Mouse (Mus musculus): ENCODE data around the gene Ccdc110. TPM values are rescaled to one million over a fixed set of nuclear protein-coding genes. Genes with fewer than 3 reads are reported as not detected.

The Ccdc110 gene
- total and polyA plus RNA-seq, 3 experiments: not detected

DNA sequence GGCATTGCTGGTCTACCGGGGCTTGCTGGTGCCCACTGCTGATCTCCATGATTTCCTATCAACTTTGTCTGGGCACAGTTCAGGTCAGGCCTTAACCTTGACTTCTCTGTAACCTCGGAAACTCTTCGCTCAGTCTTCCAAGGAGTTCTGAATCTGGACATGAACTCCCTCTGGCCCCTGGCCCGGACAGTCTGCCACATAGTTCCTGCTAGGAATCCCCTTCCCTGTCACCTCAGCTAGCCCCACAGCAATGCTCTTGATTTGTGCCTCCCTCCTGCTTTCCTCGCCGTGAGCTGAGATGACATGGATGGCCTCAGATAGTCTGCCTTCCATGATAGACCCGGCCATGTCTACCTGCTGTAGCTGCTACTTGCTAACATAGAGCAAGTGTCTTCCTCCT is 14.0 kb upstream of the Ccdc110 start:
- H3K79me2 ChIP-seq (ENCODE audit: control insufficient read depth, insufficient read depth, low read length, poor library complexity): no peaks in the 10 kb centered on the region
- no peak overlapping the region for H3K4me3 ChIP-seq (ENCODE audit: control insufficient read depth in 1 of 2, insufficient read depth in 1 of 2, low read depth in 2 of 2, low read length in 2 of 2)
- H3K4me1 ChIP-seq (ENCODE audit: control insufficient read depth in 1 of 2, insufficient read depth in 2 of 2, low read length in 2 of 2): no peaks in the 10 kb centered on the region
- DNase-seq (ENCODE audit: low read depth, low spot score): no peak
- TF ChIP-seq MYB (IDR thresholded peaks at IDR 0.05; ENCODE audit: low read depth, low read length): no peak
- TF ChIP-seq USF2 (IDR thresholded peaks at IDR 0.05; ENCODE audit: borderline replicate concordance in 1 of 2, insufficient read depth in 1 of 2, low read depth in 1 of 2, low read length in 2 of 2): no peak
- TF ChIP-seq POLR2AphosphoS5 (IDR thresholded peaks at IDR 0.05; ENCODE audit: borderline replicate concordance, low read depth, low read length): no peak
- no peak for TF ChIP-seq TCF12 (IDR thresholded peaks at IDR 0.05; ENCODE audit: low read depth, low read length)
- TF ChIP-seq JUND (IDR thresholded peaks at IDR 0.05; ENCODE audit: low read depth, low read length): no peak
- TF ChIP-seq RAD21 (IDR thresholded peaks at IDR 0.05; ENCODE audit: low read depth, low read length): no peak
- TF ChIP-seq NELFE (IDR thresholded peaks at IDR 0.05; ENCODE audit: low read depth, low read length): no peak
- TF ChIP-seq BHLHE40 (IDR thresholded peaks at IDR 0.05; ENCODE audit: borderline replicate concordance, low read depth, low read length): no peak
- H3K27ac ChIP-seq (ENCODE audit: control insufficient read depth, low read depth, low read length): no peak overlapping the region
- H3K27me3 ChIP-seq (ENCODE audit: control insufficient read depth in 1 of 2, insufficient read depth in 2 of 2, low read length in 2 of 2): no peaks in the 10 kb centered on the region
- no peaks in the 10 kb centered on the region for H3K36me3 ChIP-seq (ENCODE audit: control insufficient read depth in 1 of 2, insufficient read depth in 2 of 2, low read length in 2 of 2)
- no peaks in the 10 kb centered on the region for H3K9me3 ChIP-seq (replicated peaks; ENCODE audit: insufficient read depth, low read length)
- H3K9ac ChIP-seq (ENCODE audit: control insufficient read depth, low read depth, low read length, poor library complexity, severe bottlenecking): no peak overlapping the region

DNA sequence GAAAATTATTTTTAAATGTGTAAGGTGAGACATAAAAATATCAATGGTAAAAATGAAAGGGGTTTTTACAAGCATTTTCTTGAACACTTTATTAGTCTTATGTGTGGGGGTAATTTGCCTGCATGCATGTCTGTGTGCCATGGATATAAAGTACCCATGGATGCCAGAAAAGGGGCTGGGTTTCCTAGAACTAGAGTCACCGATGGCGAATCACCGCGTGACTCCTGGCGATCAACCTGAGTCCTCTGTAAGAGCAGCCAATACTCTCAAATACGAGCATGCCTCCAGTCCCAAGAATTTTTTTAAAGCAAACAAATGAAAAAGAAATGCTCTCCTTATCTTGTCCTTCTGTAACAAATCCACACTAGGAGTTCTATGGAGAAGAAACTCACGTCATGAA is 12.3 kb upstream of the Ccdc110 start:
- Histone ChIP-seq H3K4me1 (ENCODE audit: control insufficient read depth in 1 of 2, insufficient read depth in 2 of 2, low read length in 2 of 2) (no peaks in the 10 kb centered on the region), H3K36me3 (ENCODE audit: control insufficient read depth in 1 of 2, insufficient read depth in 2 of 2, low read length in 2 of 2) (no peaks in the 10 kb centered on the region), H3K27me3 (ENCODE audit: control insufficient read depth in 1 of 2, insufficient read depth in 2 of 2, low read length in 2 of 2) (no peaks in the 10 kb centered on the region), H3K79me2 (ENCODE audit: control insufficient read depth, insufficient read depth, low read length, poor library complexity) (no peaks in the 10 kb centered on the region), H3K9ac (ENCODE audit: control insufficient read depth, low read depth, low read length, poor library complexity, severe bottlenecking) (no peak overlapping the region), H3K4me3 (ENCODE audit: control insufficient read depth in 1 of 2, insufficient read depth in 1 of 2, low read depth in 2 of 2, low read length in 2 of 2) (no peak overlapping the region), H3K9me3 (replicated peaks; ENCODE audit: insufficient read depth, low read length) (no peaks in the 10 kb centered on the region), H3K27ac (ENCODE audit: control insufficient read depth, low read depth, low read length) (no peak overlapping the region)
- no peak for DNase-seq (ENCODE audit: low read depth, low spot score)
- TF ChIP-seq E2F4 (IDR thresholded peaks at IDR 0.05; ENCODE audit: borderline replicate concordance, low read depth, low read length): no peak
- no peak for TF ChIP-seq ZC3H11A (IDR thresholded peaks at IDR 0.05; ENCODE audit: low read depth, low read length)
- TF ChIP-seq HCFC1 (IDR thresholded peaks at IDR 0.05; ENCODE audit: low read depth, low read length): no peak
- TF ChIP-seq ETS1 (IDR thresholded peaks at IDR 0.05; ENCODE audit: low read depth, low read length): no peak
- no peak for TF ChIP-seq NRF1 (IDR thresholded peaks at IDR 0.05; ENCODE audit: insufficient read depth, low read depth, low read length, poor library complexity, severe bottlenecking)
- no peak for TF ChIP-seq CHD2 (IDR thresholded peaks at IDR 0.05; ENCODE audit: low read length)
- TF ChIP-seq ZKSCAN1 (IDR thresholded peaks at IDR 0.05; ENCODE audit: low read depth, low read length): no peak
- no peak for TF ChIP-seq BHLHE40 (IDR thresholded peaks at IDR 0.05; ENCODE audit: borderline replicate concordance, low read depth, low read length)
- TF ChIP-seq GATA1 (IDR thresholded peaks at IDR 0.05; ENCODE audit: low read depth, low read length): no peak
- TF ChIP-seq MAX (IDR thresholded peaks at IDR 0.05; ENCODE audit: low read length): no peak
- TF ChIP-seq UBTF (IDR thresholded peaks at IDR 0.05; ENCODE audit: borderline replicate concordance, insufficient read depth, low read depth, low read length): no peak
- no peak for TF ChIP-seq ZNF384 (IDR thresholded peaks at IDR 0.05; ENCODE audit: low read depth, low read length)
- no peak for TF ChIP-seq RCOR1 (IDR thresholded peaks at IDR 0.05; ENCODE audit: low read depth, low read length)
- no peak for TF ChIP-seq POLR2A (IDR thresholded peaks at IDR 0.05; ENCODE audit: control insufficient read depth in 1 of 2, insufficient read depth in 1 of 2, low read depth in 1 of 2, low read length in 2 of 2, poor library complexity in 1 of 2)
- no peak for TF ChIP-seq CTCF (IDR thresholded peaks at IDR 0.05 in 2 of 3, conservative IDR thresholded peaks at IDR 0.05 in 1 of 3; ENCODE audit: control insufficient read depth in 1 of 3, insufficient read depth in 1 of 3, low read depth in 2 of 3, low read length in 3 of 3, poor library complexity in 1 of 3, severe bottlenecking in 1 of 3)
- TF ChIP-seq GABPA (IDR thresholded peaks at IDR 0.05; ENCODE audit: low read depth, low read length): no peak
- TF ChIP-seq MEF2A (IDR thresholded peaks at IDR 0.05; ENCODE audit: extremely low read depth, insufficient replicate concordance, low read depth, low read length, poor library complexity, severe bottlenecking): no peak
- TF ChIP-seq ZMIZ1 (IDR thresholded peaks at IDR 0.05; ENCODE audit: low read depth, low read length): no peak
- no peak for TF ChIP-seq TBP (IDR thresholded peaks at IDR 0.05; ENCODE audit: low read depth, low read length)
- TF ChIP-seq SMC3 (IDR thresholded peaks at IDR 0.05; ENCODE audit: low read depth, low read length): no peak
